Mouse (Mus musculus): ENCODE data around the gene Rnase13.
A peak's percentile ranks its signal among the peaks of the same experiment; 100 is the strongest.

DNA sequence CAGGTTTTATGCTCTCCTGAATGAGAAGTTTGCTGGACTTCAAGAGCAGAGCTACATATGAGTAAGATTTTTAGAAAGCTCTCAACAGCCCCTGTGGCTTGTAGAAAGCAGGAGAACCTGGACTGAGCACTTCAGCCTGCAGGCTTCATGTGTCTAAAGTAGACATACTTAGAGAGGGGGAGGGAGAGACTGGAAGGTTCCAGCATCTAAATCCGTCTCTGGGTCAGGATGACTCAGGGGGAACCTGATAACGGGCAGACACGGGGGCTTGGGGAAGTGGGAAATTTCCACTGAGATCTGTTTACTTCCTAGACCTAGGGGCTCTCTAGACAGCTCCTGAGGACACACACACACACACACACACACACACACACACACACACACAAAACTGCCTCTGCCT is 7.5 kb downstream of the Rnase13 start:
- TF ChIP-seq POLR2A (IDR thresholded peaks at IDR 0.05; ENCODE audit: insufficient read depth, low read depth, low read length) (peak; percentile 58), EP300 (IDR thresholded peaks at IDR 0.05; ENCODE audit: insufficient read depth, low read depth, low read length) (0 out of 2 replicates have a peak, but pooled peaks have one; percentile 40)

Measured in heart, adult 2 months (tissue).